Mouse (Mus musculus) liver, adult 2 months (tissue): Measurements from ENCODE around the gene Homer1. TPM values are rescaled to one million over a fixed set of nuclear protein-coding genes. Genes with fewer than 3 reads are reported as not detected.

Experiments
- DNase-seq: peaks from one replicate; pipeline ENCODE4 v3.0.0-alpha.2; 2011; ENCODE audit warnings: low read depth, low spot score; ENCODE audit errors: extremely low read depth
- H3K27ac ChIP-seq: fragments of 200-500 bp; replicated peaks from 2 replicates; pipeline ENCODE4 v1.5.1; 2012; ENCODE audit warnings: low read depth, mild to moderate bottlenecking, control low read depth, inconsistent platforms, low read length; ENCODE audit not compliant: insufficient read depth
- H3K27me3 ChIP-seq: fragments of 200-500 bp; 2 replicates; pipeline ENCODE4 v1.6.1; 2012; ENCODE audit warnings: mild to moderate bottlenecking, moderate library complexity, low read length, inconsistent platforms; ENCODE audit not compliant: control insufficient read depth, insufficient read depth
- H3K36me3 ChIP-seq: fragments of 200-500 bp; 2 replicates; pipeline ENCODE4 v1.6.1; 2012; ENCODE audit warnings: low read length, inconsistent platforms; ENCODE audit not compliant: control insufficient read depth, insufficient read depth
- H3K4me1 ChIP-seq: fragments of 200-500 bp; 2 replicates; pipeline ENCODE4 v1.6.1; 2011; ENCODE audit warnings: low read length; ENCODE audit not compliant: control insufficient read depth, insufficient read depth
- H3K4me3 ChIP-seq: fragments of 200-500 bp; 2 replicates; pipeline ENCODE4 v1.5.1; 2011; ENCODE audit warnings: low read depth, mild to moderate bottlenecking, control low read depth, low read length, moderate library complexity; ENCODE audit not compliant: insufficient read depth
- H3K79me2 ChIP-seq: fragments of 200-500 bp; 2 replicates; pipeline ENCODE4 v1.6.1; 2012; ENCODE audit warnings: inconsistent platforms, mild to moderate bottlenecking, low read length, moderate library complexity; ENCODE audit not compliant: control insufficient read depth, insufficient read depth
- H3K9ac ChIP-seq: fragments of 200-500 bp; 2 replicates; pipeline ENCODE4 v1.6.1; 2012; ENCODE audit warnings: low read depth, mild to moderate bottlenecking, control low read depth, inconsistent platforms, low read length
- CTCF ChIP-seq: fragments of 200-500 bp; IDR thresholded peaks from 2 replicates; pipeline ENCODE4 v1.5.1; 2011; ENCODE audit warnings: low read depth, low read length, control low read depth
- POLR2A ChIP-seq: fragments of 200-500 bp; IDR thresholded peaks from 2 replicates; pipeline ENCODE4 v1.6.1; 2011; ENCODE audit warnings: low read length, control low read depth; ENCODE audit not compliant: insufficient read depth; ENCODE audit errors: extremely low read depth
- WGBS: fragments of 180-500 bp; shearing (Covaris S2); methylation state at CpG from one replicate; pipeline ENCODE4 v1.1.7; 2018; 5-methylcytosine and 5-hydroxymethylcytosine counted together
- polyA plus RNA-seq: library from polyadenylated mRNA; depleted of rRNA; stranded (reverse); fragments of >200 nt; gene quantifications from 2 replicates; pipeline ENCODE4 v1.2.3, GENCODE M21; 2012
- total RNA-seq: library from RNA; depleted of rRNA; stranded (reverse); fragments of >200 nt; gene quantifications from 2 replicates; pipeline ENCODE4 v1.2.3, GENCODE M21; 2014

The Homer1 gene
- total and polyA plus RNA-seq, 2 experiments: 1.8 to 13.2 TPM

DNA sequence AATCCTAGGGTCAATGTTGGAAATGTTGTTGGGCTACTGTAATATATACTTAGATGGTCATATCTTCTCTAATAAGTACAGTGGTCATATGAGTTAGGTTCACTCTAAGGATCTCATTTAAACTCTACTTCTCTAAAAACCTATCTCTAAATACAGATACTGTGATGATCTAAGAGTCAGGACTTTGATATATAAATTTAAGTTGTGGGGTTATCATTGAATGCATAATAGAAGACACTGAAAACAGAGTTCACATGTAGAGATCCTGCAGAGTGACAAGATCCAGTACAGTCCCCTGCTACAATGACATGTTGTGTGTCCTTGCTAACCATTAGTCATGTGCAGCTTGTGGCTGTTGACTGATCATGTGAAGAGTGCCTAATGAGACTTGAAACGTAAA, 85.7 kb downstream of the Homer1 start:
- no peak overlapping the region for H3K9ac ChIP-seq
- WGBS: 76% methylated on average over 1 of the region's 1 CpGs
- no peak for DNase-seq
- TF ChIP-seq POLR2A (no peak), CTCF (no peak)
- no peak overlapping the region for H3K4me3 ChIP-seq
- no peaks in the 10 kb centered on the region for H3K79me2 ChIP-seq
- H3K36me3 ChIP-seq: no peaks in the 10 kb centered on the region; the same call in 1 of the 2 replicates
- H3K27ac ChIP-seq: no peak overlapping the region
- H3K27me3 ChIP-seq: no peaks in the 10 kb centered on the region
- no peaks in the 10 kb centered on the region for H3K4me1 ChIP-seq

DNA sequence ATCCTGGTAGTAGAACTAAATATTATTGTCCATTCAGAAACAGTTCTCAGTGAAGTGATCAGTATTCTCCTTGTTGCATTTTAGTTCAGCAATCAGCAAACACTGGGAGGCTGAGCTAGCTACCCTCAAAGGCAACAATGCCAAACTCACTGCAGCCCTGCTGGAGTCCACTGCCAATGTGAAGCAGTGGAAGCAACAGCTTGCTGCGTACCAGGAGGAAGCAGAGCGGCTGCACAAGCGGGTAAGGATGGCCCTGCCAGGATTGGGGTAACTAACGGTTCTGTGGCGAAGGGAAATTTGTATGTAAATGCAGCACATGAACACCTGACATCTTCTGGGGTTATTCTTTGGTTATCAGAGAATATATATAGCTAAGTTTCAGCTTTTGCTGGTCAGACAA, 88.0 kb downstream of the Homer1 start:
- H3K4me1 ChIP-seq: no peaks in the 10 kb centered on the region
- H3K9ac ChIP-seq: no peak overlapping the region
- no peak overlapping the region for H3K4me3 ChIP-seq
- no peak for TF ChIP-seq CTCF
- TF ChIP-seq POLR2A: no peak
- no peaks in the 10 kb centered on the region for H3K79me2 ChIP-seq
- DNase-seq: no peak
- 96% methylated on average over 5 of the region's 5 CpGs for WGBS
- no peak overlapping the region for H3K27ac ChIP-seq
- no peaks in the 10 kb centered on the region for H3K27me3 ChIP-seq
- peaks cover 2% of the 10 kb centered on the region; the same call in 1 of the 2 replicates for H3K36me3 ChIP-seq

DNA sequence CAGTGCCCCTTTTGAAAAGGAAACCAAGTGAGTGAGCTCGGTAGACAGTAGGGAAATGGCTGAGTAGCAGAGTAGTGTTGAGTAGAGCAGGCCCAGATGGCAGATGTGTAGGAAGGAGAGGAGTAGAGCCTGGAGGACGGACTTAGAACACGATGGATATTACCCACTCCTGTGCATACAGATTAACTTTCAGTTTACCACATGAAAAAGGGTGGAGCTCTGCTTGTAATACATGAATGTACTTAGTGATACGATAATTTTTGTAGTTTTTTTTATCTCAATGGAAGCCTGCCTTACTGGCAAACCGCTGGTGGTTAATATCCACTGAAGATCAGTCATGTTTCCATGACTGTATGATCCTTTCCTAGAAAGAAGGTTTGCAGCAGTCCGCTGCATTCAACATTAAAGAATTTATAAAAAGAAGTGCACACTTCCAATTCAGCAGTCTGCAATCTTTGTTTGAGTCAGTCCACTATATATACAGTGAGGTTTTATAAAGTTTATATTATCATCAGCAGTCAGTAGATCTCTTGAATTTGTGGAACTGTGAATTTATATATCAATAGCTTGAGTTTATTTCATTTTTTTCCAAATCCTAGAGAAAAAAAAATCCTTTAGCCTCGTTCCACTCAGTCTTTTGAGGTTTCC, 89.3 kb downstream of the Homer1 start:
- TF ChIP-seq CTCF (no peak), POLR2A (no peak)
- WGBS: 87% methylated on average over 7 of the region's 7 CpGs
- Histone ChIP-seq H3K4me3 (no peak overlapping the region), H3K9ac (no peak overlapping the region), H3K36me3 (peaks cover 4% of the 10 kb centered on the region; the same call in 1 of the 2 replicates), H3K27ac (no peak overlapping the region), H3K79me2 (no peaks in the 10 kb centered on the region), H3K27me3 (no peaks in the 10 kb centered on the region), H3K4me1 (no peaks in the 10 kb centered on the region)
- DNase-seq: no peak

DNA sequence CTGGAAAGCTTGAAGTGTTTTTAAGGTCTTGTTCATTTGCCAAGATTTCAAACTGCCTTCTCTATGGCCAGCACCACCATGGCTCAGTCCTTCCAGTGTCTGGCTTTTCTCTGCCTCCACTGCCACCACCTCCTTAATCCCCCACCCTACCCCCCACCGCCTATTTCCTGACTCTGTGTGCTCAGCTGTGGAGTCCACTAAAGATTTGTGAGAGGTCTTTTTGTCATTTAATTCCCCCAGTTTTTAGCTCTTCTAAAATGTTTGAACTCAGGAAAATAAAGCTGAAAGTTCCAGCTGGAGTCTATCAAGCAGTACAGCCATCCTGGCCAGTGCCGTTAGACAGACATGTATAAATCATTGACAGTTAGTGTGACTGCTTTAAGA, 89.8 kb downstream of the Homer1 start:
- Histone ChIP-seq H3K4me3 (no peak overlapping the region), H3K36me3 (peaks cover 4% of the 10 kb centered on the region; the same call in 1 of the 2 replicates), H3K9ac (no peak overlapping the region), H3K27me3 (no peaks in the 10 kb centered on the region), H3K27ac (no peak overlapping the region), H3K79me2 (no peaks in the 10 kb centered on the region), H3K4me1 (no peaks in the 10 kb centered on the region)
- no peak for TF ChIP-seq POLR2A
- TF ChIP-seq CTCF: no peak
- DNase-seq: no peak
- WGBS: 92% methylated on average over 2 of the region's 2 CpGs

DNA sequence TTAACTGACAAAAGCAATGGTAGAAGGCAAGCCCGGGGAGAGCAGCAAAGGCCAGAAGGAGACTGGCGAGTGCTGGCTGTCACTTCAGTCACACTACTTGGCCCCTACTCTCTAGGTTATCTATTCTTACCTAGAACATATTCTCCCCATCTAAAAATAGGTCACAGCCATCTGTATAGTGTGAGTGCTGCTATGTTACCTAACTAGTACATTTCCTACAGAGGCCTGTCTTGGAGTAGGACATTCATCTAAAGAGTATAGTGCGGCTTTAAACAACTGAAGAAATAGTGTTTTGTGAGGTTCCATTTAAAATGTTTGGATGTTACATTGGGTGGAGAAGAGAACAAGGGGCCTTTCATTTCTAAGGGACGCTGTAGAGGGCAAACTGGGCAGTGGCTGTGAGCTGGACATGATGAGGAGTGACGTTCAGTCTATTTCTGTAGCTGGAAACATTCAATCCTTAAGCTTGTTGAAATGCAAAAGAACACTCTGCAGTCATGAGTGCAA, 100.3 kb downstream of the Homer1 start:
- peaks cover 13% of the 10 kb centered on the region for H3K36me3 ChIP-seq
- no peak for TF ChIP-seq CTCF
- no peak for TF ChIP-seq POLR2A
- no peaks in the 10 kb centered on the region for H3K4me1 ChIP-seq
- WGBS: 96% methylated on average over 5 of the region's 5 CpGs
- H3K9ac ChIP-seq: no peak overlapping the region
- H3K4me3 ChIP-seq: no peak overlapping the region
- no peak for DNase-seq
- no peaks in the 10 kb centered on the region for H3K27me3 ChIP-seq
- H3K79me2 ChIP-seq: no peaks in the 10 kb centered on the region
- no peak overlapping the region for H3K27ac ChIP-seq

DNA sequence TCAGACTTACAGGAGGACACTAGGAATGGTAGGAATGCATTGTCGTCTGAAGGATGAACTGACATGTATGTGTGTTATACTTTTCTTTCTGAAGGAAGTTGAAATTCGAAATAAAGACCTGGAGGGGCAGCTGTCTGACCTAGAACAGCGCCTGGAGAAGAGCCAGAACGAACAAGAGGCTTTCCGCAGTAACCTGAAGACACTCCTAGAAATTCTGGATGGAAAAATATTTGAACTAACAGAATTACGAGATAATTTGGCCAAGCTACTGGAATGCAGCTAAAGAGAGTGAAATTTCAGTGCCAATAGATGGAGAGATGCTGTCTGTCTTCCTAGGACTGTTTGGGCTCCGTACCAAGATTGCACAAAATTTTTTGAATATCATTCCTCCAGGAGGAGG, 102.5 kb downstream of the Homer1 start:
- no peaks in the 10 kb centered on the region for H3K79me2 ChIP-seq
- H3K4me1 ChIP-seq: no peaks in the 10 kb centered on the region
- no peak for DNase-seq
- no peak overlapping the region for H3K27ac ChIP-seq
- TF ChIP-seq POLR2A: no peak
- H3K9ac ChIP-seq: no peak overlapping the region
- peaks cover 11% of the 10 kb centered on the region for H3K36me3 ChIP-seq
- WGBS: 80% methylated on average over 7 of the region's 7 CpGs
- no peak overlapping the region for H3K4me3 ChIP-seq
- H3K27me3 ChIP-seq: no peaks in the 10 kb centered on the region
